Mouse (Mus musculus) cortical plate, adult 2 months (tissue): ENCODE measurements around the gene Szrd1.

Source experiments
- CTCF ChIP-seq: fragments of 200-500 bp; IDR thresholded peaks from 2 replicates; pipeline ENCODE4 v1.5.1; 2011; ENCODE audit warnings: mild to moderate bottlenecking, control low read depth, low read length; ENCODE audit not compliant: insufficient read depth; ENCODE audit errors: extremely low read depth
- POLR2A ChIP-seq: fragments of 200-500 bp; IDR thresholded peaks from 2 replicates; pipeline ENCODE4 v1.6.1; 2011; ENCODE audit warnings: mild to moderate bottlenecking, low read length, control low read depth; ENCODE audit not compliant: insufficient read depth; ENCODE audit errors: extremely low read depth

- TF ChIP-seq POLR2A, result no peak
- no peak for TF ChIP-seq CTCF
Observed at GRCm38 (mm10) chr4:141149116-141149515, 9.5 kb upstream of the Szrd1 start.
